Mouse (Mus musculus): ENCODE results near the gene Cables2.
A peak's percentile ranks its signal among the peaks of the same experiment; 100 is the strongest.

The Cables2 gene

DNA sequence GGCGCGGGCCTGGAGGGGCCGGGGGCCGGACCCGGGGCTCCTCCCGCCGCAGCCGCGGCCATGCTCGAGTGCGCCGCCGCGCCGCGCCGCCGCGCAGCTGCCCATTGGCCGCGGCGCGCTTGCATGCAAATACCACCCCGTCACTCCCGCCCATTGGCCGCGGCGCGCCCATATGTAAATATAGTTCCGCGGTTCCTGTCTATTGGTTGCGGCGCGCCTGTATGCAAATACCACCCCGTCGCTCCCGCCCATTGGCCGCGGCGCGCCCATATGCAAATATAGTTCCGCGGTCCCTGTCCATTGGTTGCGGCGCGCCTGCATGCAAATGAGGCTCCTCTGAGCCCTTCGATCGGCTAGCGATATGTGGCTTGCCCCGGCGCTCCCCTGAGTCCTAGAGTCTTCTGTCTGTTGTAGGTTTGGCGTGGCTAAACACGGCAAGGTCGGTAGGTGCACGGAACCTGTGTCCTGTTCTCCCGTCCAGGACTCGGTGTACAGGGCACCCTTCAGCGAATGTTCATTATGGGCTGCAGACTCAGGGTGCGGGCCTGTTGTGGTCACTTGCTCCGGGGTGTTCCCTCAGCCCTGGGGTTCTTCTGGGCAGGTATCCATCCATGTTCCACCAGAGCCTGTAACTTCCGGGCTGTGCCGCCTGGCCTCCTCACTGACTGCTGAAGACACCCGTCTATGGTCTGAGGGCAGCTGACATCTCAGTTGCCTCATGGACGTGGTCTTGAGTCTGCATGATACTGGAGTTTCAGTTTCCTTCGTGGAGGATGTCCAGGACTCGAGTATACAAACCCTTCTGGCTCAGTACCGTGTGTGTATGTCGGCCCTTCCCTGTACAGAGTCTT, at the start of gene Cables2:
Gene Cables2 (minus strand): TSS at position 103 of the 851 bp plus-strand sequence.
- DNase-seq (ENCODE audit: low read depth): peak; percentile 97

GRCm38 (mm10) chr2:180322674-180323355, 49.5 kb upstream of the Cables2 start:
- no peak for DNase-seq (ENCODE audit: low read depth)

GRCm38 (mm10) chr2:180320216-180320615, 46.9 kb upstream of the Cables2 start:
- DNase-seq (ENCODE audit: low read depth): no peak

GRCm38 (mm10) chr2:180317591-180317990, 44.3 kb upstream of the Cables2 start:
- no peak for DNase-seq (ENCODE audit: low read depth)

DNA sequence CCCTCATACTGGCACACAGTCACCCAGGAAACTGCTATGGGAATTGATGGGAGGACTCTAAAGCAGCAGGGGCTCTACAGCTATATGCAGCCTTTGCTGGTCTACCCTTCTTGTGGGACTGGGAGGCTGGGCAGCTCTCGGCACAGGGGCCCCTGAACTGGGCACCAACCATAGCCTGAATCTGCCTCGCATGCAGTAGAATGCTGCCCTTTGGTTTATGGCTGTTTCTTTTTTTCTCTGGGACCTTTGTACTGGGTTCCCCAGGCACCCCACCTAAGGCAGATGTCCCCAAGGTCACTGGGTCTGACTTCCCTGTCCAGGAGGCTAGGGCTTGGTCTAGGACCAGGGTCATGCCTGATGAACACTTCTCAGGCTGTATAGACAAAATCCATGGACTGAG, 41.0 kb upstream of the Cables2 start:
- no peak for DNase-seq (ENCODE audit: low read depth)

- no peak for DNase-seq (ENCODE audit: low read depth)
Measured at GRCm38 (mm10) chr2:180311147-180311546, 37.9 kb upstream of the Cables2 start.

DNA sequence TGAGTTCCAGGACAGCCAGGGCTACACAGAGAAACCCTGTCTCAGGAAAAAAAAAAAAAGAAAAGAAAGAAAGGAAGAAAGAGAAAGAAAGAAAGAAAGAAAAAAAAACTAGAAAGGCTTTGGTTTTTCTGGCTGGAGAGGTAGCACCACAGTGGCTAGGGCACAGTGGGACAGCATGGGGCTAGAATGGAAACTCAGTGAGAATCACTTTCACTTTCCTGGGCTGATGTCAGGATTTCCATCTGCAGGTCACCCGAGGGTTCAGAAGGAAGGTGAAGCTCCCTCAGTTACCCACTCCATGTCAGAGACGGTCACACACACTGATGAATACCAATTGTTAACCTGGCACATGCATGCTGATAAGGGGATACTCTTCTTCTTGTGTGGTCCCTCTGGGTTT, 34.4 kb upstream of the Cables2 start:
- DNase-seq (ENCODE audit: low read depth): peak; percentile 45

DNA sequence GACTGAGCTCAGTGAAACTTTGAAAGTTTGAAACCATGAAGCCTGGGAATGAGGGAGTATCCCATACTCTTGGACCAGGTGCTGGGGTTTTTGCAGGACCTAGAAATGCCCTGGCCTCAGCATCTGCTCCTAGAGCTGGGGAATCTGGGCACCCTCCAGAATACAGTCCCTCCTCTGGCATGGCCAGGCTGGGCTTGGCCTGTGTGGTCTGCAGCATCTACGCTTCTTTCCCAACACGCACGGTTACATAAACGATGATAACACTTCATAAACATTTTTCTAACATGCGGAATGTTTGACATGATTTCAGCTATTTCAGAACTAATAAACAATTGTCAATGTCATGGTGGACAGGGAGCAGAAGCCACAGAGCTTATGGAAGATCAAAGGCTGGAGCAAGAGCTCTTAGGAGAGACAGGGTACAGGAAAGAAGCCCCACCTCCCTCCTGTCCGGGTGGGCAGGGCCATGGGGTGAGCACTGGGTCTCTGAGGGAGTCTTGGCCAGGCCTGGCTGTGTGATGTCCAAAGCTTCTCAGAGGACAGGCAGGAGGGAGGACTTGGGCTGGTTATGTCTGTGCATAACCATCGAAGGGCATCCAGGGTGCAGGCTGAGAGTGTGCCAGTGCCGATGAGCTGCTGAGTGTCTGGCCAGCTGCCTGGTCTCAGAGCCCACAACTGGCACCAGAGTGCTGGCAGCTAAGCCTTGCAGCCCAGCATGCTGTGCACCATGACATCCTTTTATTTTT, 33.3 kb upstream of the Cables2 start:
- DNase-seq (ENCODE audit: low read depth): no peak

DNA sequence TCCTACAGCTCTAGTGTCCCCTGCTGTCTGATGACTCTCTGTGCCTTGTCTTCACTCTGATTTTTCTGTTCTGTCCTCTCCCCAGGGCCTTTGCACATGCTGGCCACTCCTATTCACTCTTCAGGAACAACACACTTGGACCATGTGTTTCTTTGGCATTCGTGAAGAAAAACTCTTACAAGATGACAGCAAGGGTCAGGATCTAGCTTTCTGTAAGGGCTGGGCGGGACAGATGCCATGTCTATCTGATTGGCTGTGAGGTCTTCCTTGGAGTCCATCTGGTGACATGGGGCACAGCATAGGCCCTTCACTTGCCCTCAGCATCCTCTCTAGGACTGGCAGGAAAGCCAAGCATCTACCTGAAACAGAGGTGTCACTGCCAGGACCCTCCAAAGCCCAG, 32.7 kb upstream of the Cables2 start:
- no peak for DNase-seq (ENCODE audit: low read depth)

DNA sequence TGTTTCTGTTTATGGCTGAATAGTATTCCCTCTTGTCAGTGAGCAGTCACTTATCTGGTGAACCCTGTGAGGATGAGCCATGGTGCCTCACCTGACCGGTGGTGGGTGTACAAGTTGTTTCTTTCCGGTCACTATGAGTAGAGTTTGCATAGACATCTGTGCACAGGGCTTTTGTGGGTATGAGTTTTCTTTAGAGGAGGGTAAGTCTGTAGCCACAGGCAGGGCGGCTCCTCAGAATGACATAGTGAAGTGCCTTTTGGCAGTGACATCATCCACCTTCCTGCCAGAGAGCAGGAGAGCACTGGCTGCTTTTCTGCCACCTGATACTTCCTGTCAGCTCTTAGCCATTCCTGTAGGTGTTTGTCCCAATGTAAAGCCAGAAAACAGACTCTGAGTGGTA, 32.2 kb upstream of the Cables2 start:
- DNase-seq (ENCODE audit: low read depth): peak; percentile 67

- peak; percentile 12 for DNase-seq (ENCODE audit: low read depth)
Measured at GRCm38 (mm10) chr2:180304554-180304953, 31.3 kb upstream of the Cables2 start.

GRCm38 (mm10) chr2:180303468-180303867, 30.2 kb upstream of the Cables2 start:
- no peak for DNase-seq (ENCODE audit: low read depth)

DNA sequence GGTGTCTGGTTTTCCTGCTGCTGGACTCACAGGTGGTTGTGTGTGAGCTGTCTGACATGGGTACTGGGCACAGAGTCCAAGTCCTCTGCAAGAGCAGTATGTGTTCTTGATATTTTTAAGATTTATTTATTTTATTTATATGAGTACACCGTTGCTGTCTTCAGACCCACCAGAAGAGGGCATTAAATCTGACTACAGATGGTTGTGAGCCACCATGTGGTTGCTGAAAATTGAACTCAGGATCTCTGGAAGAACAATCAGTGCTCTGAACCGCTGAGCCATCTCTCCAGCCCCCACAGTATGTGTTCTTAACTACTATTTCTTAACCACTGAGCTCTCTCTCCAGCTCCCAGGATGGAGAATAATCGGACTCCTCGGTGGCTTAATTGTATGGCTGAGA, 28.9 kb upstream of the Cables2 start:
- no peak for DNase-seq (ENCODE audit: low read depth)

- DNase-seq (ENCODE audit: low read depth): no peak
Measured at GRCm38 (mm10) chr2:180300771-180301170, 27.5 kb upstream of the Cables2 start.

DNA sequence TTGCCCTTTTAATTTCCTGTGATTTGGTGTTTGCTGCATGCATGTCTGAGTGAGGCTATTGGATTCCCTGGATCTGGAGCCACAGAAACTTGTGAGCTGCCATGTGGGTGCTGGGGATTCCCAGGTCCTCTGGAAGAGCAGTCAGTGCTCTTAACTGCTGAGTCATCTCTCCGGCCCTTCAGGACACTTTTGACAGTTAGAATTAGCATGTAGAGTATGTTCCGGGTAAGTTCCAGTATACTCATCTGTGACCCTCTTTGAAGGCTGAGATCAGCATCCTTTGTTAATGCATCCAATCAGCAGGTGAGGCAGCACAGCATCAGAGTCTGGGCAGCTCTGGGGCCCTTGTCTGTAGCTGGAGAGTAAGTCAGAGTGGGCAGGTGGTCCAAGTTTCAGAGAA, 27.0 kb upstream of the Cables2 start:
- no peak for DNase-seq (ENCODE audit: low read depth)

- DNase-seq (ENCODE audit: low read depth): no peak
Measured at GRCm38 (mm10) chr2:180292906-180293305, 19.6 kb upstream of the Cables2 start.

DNA sequence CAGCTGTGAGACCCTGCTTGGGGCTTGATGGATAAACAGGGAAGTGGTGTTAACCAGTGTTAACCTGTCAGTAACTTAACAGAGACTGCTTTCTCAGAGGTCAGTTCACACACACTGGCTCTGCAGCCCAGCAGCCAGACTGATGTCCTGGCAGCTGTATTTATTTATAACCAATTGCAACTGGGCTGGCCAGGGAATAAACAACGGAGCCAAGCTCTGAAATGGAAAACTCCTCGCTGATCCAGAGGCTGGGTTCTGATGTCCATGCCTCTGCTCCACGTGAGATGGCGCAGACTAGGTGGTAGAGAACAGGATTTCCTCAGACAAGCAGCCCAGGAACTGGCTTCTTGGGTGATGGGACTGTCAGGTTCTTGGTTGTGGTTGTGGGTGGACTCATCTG, 18.7 kb upstream of the Cables2 start:
- no peak for DNase-seq (ENCODE audit: low read depth)

- DNase-seq (ENCODE audit: low read depth): no peak
Measured at GRCm38 (mm10) chr2:180291566-180291965, 18.3 kb upstream of the Cables2 start.

- no peak for DNase-seq (ENCODE audit: low read depth)
Measured at GRCm38 (mm10) chr2:180290503-180290902, 17.2 kb upstream of the Cables2 start.

DNA sequence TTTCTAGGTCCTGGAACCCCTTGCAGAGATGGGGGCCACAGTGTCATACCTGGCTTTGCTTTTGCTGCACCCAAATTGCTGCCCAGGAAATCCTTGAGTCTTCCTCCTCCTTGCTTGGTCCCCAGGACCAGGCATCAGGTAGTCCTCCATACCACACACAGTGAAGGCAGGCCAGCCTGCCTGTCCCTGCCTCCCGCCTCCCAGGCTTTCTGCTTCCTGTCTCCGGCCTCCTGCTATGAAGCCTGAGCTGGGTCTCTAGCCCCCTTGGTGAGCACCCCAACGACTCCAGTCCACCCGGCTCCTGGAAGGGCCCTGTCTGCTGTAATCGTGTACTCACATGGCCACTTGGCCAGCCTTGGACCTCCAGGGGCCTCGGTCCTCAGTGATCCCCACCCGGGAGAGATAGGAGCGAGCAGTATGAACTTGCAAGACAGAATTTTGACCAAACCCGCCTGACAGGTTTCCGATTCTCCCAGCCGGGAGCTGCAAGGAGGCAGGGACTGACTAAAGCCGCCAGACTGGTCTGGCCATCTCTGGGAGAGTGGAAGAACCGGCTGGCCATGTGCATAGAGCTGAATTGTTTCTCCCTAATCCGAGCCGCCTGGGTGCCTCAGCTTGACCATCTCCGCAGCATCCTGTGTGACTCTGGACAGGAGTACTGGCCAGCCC, 16.3 kb upstream of the Cables2 start, which contains the start of gene Rbbp8nl:
Gene Rbbp8nl (minus strand): TSS at position 440 of the 669 bp plus-strand sequence.
- no peak for DNase-seq (ENCODE audit: low read depth)

DNA sequence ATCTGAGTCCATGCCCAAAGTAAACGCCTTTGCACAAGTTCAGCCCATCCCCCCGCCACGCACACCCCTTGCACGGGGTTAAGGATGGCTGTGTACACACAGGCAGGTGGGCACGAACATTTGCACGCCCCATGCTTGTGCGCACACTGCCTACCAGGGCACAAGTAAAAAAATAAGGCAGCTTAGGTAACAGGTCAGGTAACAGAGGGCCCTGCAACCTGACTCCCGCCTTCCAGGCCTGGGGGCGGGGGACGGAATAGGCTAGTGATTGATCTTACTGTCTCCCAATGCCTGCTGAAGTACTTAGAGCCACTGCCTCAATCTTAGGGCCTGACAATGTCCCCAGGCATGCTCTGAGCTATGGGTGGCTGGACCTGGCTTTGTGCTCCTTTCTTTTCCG, 15.7 kb upstream of the Cables2 start:
- DNase-seq (ENCODE audit: low read depth): no peak

DNA sequence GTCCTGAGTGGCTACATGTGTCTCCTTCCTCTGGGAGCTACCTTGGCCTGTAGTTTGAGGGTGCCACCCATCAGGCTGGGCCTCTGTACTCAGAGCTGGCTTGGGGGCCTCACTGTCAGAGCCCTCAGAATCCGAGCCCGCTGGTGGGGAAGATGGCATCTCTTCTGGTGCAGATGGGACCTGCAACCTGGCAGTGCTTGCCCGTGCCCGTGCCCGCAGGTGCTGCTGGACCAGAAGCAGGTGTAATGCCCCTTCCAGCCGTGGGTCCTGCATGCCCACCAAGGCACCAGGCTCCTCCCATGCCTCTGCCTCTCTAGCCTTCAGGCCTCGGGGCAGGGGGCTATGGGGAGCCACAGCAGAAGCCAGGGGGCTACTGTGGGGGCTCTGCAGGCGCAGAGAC, 6.0 kb upstream of the Cables2 start:
- no peak for DNase-seq (ENCODE audit: low read depth)
